Mouse (Mus musculus): ENCODE measurements around the gene Ddx23. TPM values are rescaled to one million over a fixed set of nuclear protein-coding genes. Genes with fewer than 3 reads are reported as not detected.
A peak's percentile ranks its signal among the peaks of the same experiment; 100 is the strongest.

Gene Ddx23
- total RNA-seq, 2 experiments from 2014 or later = 51.5 to 65.1 TPM

GRCm38 (mm10) chr15:98634541-98635081, 28.1 kb downstream of the Ddx23 start:
- peak; percentile 80 to 83 for DNase-seq
- intact Hi-C loops (cut with DNase I) = loop anchor here (2.0 kb wide), 1 partner anchor 28 kb away; the partner anchor contains the start of gene Ddx23

- DNase-seq = no peak
- intact Hi-C loops (cut with DNase I) = loop anchor here (2.0 kb wide), 1 partner anchor 29 kb away; the partner anchor contains the start of gene Ddx23
Measured at GRCm38 (mm10) chr15:98633822-98634470, 28.7 kb downstream of the Ddx23 start.

GRCm38 (mm10) chr15:98632921-98633320, 29.8 kb downstream of the Ddx23 start:
- DNase-seq = no peak
- intact Hi-C loops (cut with DNase I) = no loop called here

- DNase-seq = peak; percentile 59 to 62
- intact Hi-C loops (cut with DNase I) = no loop called here
Measured at GRCm38 (mm10) chr15:98632107-98632744, 30.5 kb downstream of the Ddx23 start.

GRCm38 (mm10) chr15:98631493-98631892, 31.2 kb downstream of the Ddx23 start:
- intact Hi-C loops (cut with DNase I) = no loop called here
- DNase-seq = peak; percentile 68 to 73

GRCm38 (mm10) chr15:98630540-98630939, 32.2 kb downstream of the Ddx23 start, which contains the start of gene Cacnb3:
TSS of gene Cacnb3 (plus strand) at chr15:98630840.
- intact Hi-C loops (cut with DNase I) = no loop called here
- DNase-seq = no peak

GRCm38 (mm10) chr15:98629464-98629863, 33.2 kb downstream of the Ddx23 start:
- intact Hi-C loops (cut with DNase I) = no loop called here
- DNase-seq = no peak

GRCm38 (mm10) chr15:98628589-98629254, 34.0 kb downstream of the Ddx23 start:
- intact Hi-C loops (cut with DNase I) = no loop called here
- no peak for DNase-seq

- intact Hi-C loops (cut with DNase I) = no loop called here
- no peak for DNase-seq
Measured at GRCm38 (mm10) chr15:98626487-98627212, 36.0 kb downstream of the Ddx23 start.

- no peak for DNase-seq
- intact Hi-C loops (cut with DNase I) = no loop called here
Measured at GRCm38 (mm10) chr15:98626078-98626477, 36.6 kb downstream of the Ddx23 start.

- intact Hi-C loops (cut with DNase I) = no loop called here
- DNase-seq = no peak
Measured at GRCm38 (mm10) chr15:98623361-98623821, 39.3 kb downstream of the Ddx23 start.

- intact Hi-C loops (cut with DNase I) = no loop called here
- DNase-seq = no peak
Measured at GRCm38 (mm10) chr15:98622721-98623120, 40.0 kb downstream of the Ddx23 start.

- DNase-seq = no peak
- intact Hi-C loops (cut with DNase I) = no loop called here
Measured at GRCm38 (mm10) chr15:98622199-98622598, 40.5 kb downstream of the Ddx23 start.

GRCm38 (mm10) chr15:98617176-98617537, 45.5 kb downstream of the Ddx23 start:
- peak; percentile 88 to 91 for DNase-seq
- intact Hi-C loops (cut with DNase I) = loop anchor here (2.0 kb wide), 1 partner anchor 106 kb away; no protein-coding TSS in a partner anchor

GRCm38 (mm10) chr15:98616362-98617175, 46.1 kb downstream of the Ddx23 start:
- DNase-seq = no peak
- intact Hi-C loops (cut with DNase I) = loop anchor here (1.0 to 2.0 kb wide), 2 partner anchors 36 to 106 kb away; no protein-coding TSS in a partner anchor

GRCm38 (mm10) chr15:98615751-98616150, 46.9 kb downstream of the Ddx23 start:
- no peak for DNase-seq
- intact Hi-C loops (cut with DNase I) = loop anchor here (1.0 to 2.0 kb wide), 2 partner anchors 35 to 105 kb away; no protein-coding TSS in a partner anchor

GRCm38 (mm10) chr15:98614971-98615370, 47.7 kb downstream of the Ddx23 start:
- intact Hi-C loops (cut with DNase I) = no loop called here
- DNase-seq = no peak

GRCm38 (mm10) chr15:98614551-98614950, 48.1 kb downstream of the Ddx23 start:
- intact Hi-C loops (cut with DNase I) = no loop called here
- no peak for DNase-seq

- intact Hi-C loops (cut with DNase I) = no loop called here
- no peak for DNase-seq
Measured at GRCm38 (mm10) chr15:98612229-98612628, 50.5 kb downstream of the Ddx23 start.

Measured in heart, postnatal 36 days (tissue).